Mouse (Mus musculus): ENCODE data around the gene Wdr11. TPM values are rescaled to one million over a fixed set of nuclear protein-coding genes. Genes with fewer than 3 reads are reported as not detected.

Wdr11 gene
- total and polyA plus RNA-seq, 3 experiments, result 24.8 to 37.6 (median 26.1) TPM

- dilution Hi-C loops (cut with MboI; ENCODE audit: extremely low pct_ligation_motif_present, extremely low pct_unique_long_range_greater_than_20kb, low sequenced_read_pairs), result no loop called here
- no peak overlapping the region for H3K9ac ChIP-seq (ENCODE audit: insufficient read depth, low read depth)
Measured at GRCm38 (mm10) chr7:129660546-129660945, 68.9 kb downstream of the Wdr11 start.

GRCm38 (mm10) chr7:129662051-129662789 lies 70.6 kb downstream of the Wdr11 start:
- peaks cover 72% of the 10 kb centered on the region for H3K27me3 ChIP-seq (replicated peaks)
- H3K9me3 ChIP-seq (replicated peaks; ENCODE audit: low read length), result no peaks in the 10 kb centered on the region
- H3K36me3 ChIP-seq (replicated peaks in 1 of 2; ENCODE audit: control insufficient read depth in 1 of 2, insufficient read depth in 1 of 2, low read length in 1 of 2), result no peaks in the 10 kb centered on the region
- no peak for TF ChIP-seq ZNF384 (IDR thresholded peaks at IDR 0.05; ENCODE audit: low read depth, low read length)
- H3K79me2 ChIP-seq (replicated peaks; ENCODE audit: control insufficient read depth, extremely low read depth, insufficient read depth, poor library complexity, severe bottlenecking), result no peaks in the 10 kb centered on the region
- H3K4me2 ChIP-seq (ENCODE audit: insufficient read depth, low read depth, poor library complexity, severe bottlenecking), result no peak overlapping the region
- no peak overlapping the region for H3K27ac ChIP-seq (ENCODE audit: insufficient read depth, low read depth)
- in situ Hi-C loops (cut with MboI; ENCODE audit: low pct_ligation_motif_present, low pct_unique_long_range_greater_than_20kb, low sequenced_read_pairs), result no loop called here
- dilution Hi-C loops (cut with MboI; ENCODE audit: extremely low pct_ligation_motif_present, extremely low pct_unique_long_range_greater_than_20kb, low sequenced_read_pairs), result no loop called here
- no peak overlapping the region for H3K9ac ChIP-seq (ENCODE audit: insufficient read depth, low read depth)
- no peak for DNase-seq (ENCODE audit: extremely low read depth)
- no peak overlapping the region for H3K4me3 ChIP-seq (replicated peaks in 1 of 3; ENCODE audit: low read depth in 2 of 3, low read length in 2 of 3, poor library complexity in 1 of 3)
- H3K4me1 ChIP-seq (ENCODE audit: control insufficient read depth in 1 of 2, insufficient read depth in 2 of 2), result no peaks in the 10 kb centered on the region

More at GRCm38 (mm10) chr7:129660546-129660945, 68.9 kb downstream of the Wdr11 start:
- no peak for DNase-seq (ENCODE audit: extremely low read depth)
- TF ChIP-seq MAZ (IDR thresholded peaks at IDR 0.05; ENCODE audit: low read depth, low read length), result no peak
- no peak for TF ChIP-seq BHLHE40 (IDR thresholded peaks at IDR 0.05; ENCODE audit: low read depth, low read length)
- no peak for TF ChIP-seq NELFE (IDR thresholded peaks at IDR 0.05; ENCODE audit: low read depth, low read length)
- TF ChIP-seq ETS1 (conservative IDR thresholded peaks at IDR 0.05; ENCODE audit: low read depth, low read length), result no peak
- no peak for TF ChIP-seq IRF4 (IDR thresholded peaks at IDR 0.05; ENCODE audit: low read depth, low read length)
- no peak for TF ChIP-seq MEF2A (IDR thresholded peaks at IDR 0.05; ENCODE audit: borderline replicate concordance, low read depth, low read length)
- TF ChIP-seq JUND (conservative IDR thresholded peaks at IDR 0.05; ENCODE audit: low read depth, low read length), result no peak
- no peak for TF ChIP-seq NRF1 (IDR thresholded peaks at IDR 0.05; ENCODE audit: low read depth, low read length)
- no peak for TF ChIP-seq MAFK (IDR thresholded peaks at IDR 0.05; ENCODE audit: insufficient replicate concordance, low read length)
- TF ChIP-seq USF1 (IDR thresholded peaks at IDR 0.05; ENCODE audit: low read depth, low read length), result no peak
- TF ChIP-seq ZKSCAN1 (IDR thresholded peaks at IDR 0.05; ENCODE audit: borderline replicate concordance, low read depth, low read length), result no peak
- no peak for TF ChIP-seq PAX5 (IDR thresholded peaks at IDR 0.05; ENCODE audit: low read length)
- no peak for TF ChIP-seq CTCF (conservative IDR thresholded peaks at IDR 0.05 in 1 of 2, IDR thresholded peaks at IDR 0.05 in 1 of 2; ENCODE audit: low read depth in 2 of 2, low read length in 2 of 2)
- TF ChIP-seq CHD2 (IDR thresholded peaks at IDR 0.05; ENCODE audit: low read length), result no peak
- TF ChIP-seq ZMIZ1 (IDR thresholded peaks at IDR 0.05; ENCODE audit: low read depth, low read length), result no peak
- no peak for TF ChIP-seq GABPA (IDR thresholded peaks at IDR 0.05; ENCODE audit: insufficient replicate concordance, low read depth, low read length)
- TF ChIP-seq MYC (IDR thresholded peaks at IDR 0.05; ENCODE audit: low read depth, low read length), result no peak
- TF ChIP-seq HCFC1 (IDR thresholded peaks at IDR 0.05; ENCODE audit: low read depth, low read length), result no peak
- Histone ChIP-seq H3K4me2 (ENCODE audit: insufficient read depth, low read depth, poor library complexity, severe bottlenecking) (no peak overlapping the region), H3K4me1 (ENCODE audit: control insufficient read depth in 1 of 2, insufficient read depth in 2 of 2) (no peaks in the 10 kb centered on the region), H3K27ac (ENCODE audit: insufficient read depth, low read depth) (no peak overlapping the region), H3K4me3 (replicated peaks in 1 of 3; ENCODE audit: low read depth in 2 of 3, low read length in 2 of 3, poor library complexity in 1 of 3) (no peak overlapping the region), H3K79me2 (replicated peaks; ENCODE audit: control insufficient read depth, extremely low read depth, insufficient read depth, poor library complexity, severe bottlenecking) (no peaks in the 10 kb centered on the region), H3K36me3 (replicated peaks in 1 of 2; ENCODE audit: control insufficient read depth in 1 of 2, insufficient read depth in 1 of 2, low read length in 1 of 2) (no peaks in the 10 kb centered on the region), H3K9me3 (replicated peaks; ENCODE audit: low read length) (no peaks in the 10 kb centered on the region), H3K27me3 (replicated peaks) (peaks cover 72% of the 10 kb centered on the region)
- in situ Hi-C loops (cut with MboI; ENCODE audit: low pct_ligation_motif_present, low pct_unique_long_range_greater_than_20kb, low sequenced_read_pairs), result no loop called here
